Mouse (Mus musculus): ENCODE measurements around the gene Neto2.

Gene Neto2

GRCm38 (mm10) chr8:85603203-85603895, 97.4 kb downstream of the Neto2 start:
- in situ Hi-C loops (cut with MboI, MseI): loop anchor here (5.0 kb wide), 1 partner anchor 64 kb away; no protein-coding TSS in a partner anchor

- in situ Hi-C loops (cut with MboI, MseI): loop anchor here (5.0 kb wide), 1 partner anchor 65 kb away; no protein-coding TSS in a partner anchor
These were observed 98.0 kb downstream of the Neto2 start for GRCm38 (mm10) chr8:85602737-85603136.

GRCm38 (mm10) chr8:85601741-85602140, 99.0 kb downstream of the Neto2 start:
- in situ Hi-C loops (cut with MboI, MseI): loop anchor here (5.0 kb wide), 1 partner anchor 66 kb away; no protein-coding TSS in a partner anchor

GRCm38 (mm10) chr8:85597413-85598191, 103.1 kb downstream of the Neto2 start:
- in situ Hi-C loops (cut with MboI, MseI): no loop called here

GRCm38 (mm10) chr8:85595391-85595790, 105.3 kb downstream of the Neto2 start:
- in situ Hi-C loops (cut with MboI, MseI): no loop called here

GRCm38 (mm10) chr8:85594983-85595382, 105.7 kb downstream of the Neto2 start:
- in situ Hi-C loops (cut with MboI, MseI): no loop called here

GRCm38 (mm10) chr8:85593324-85593723, 107.4 kb downstream of the Neto2 start:
- in situ Hi-C loops (cut with MboI, MseI): no loop called here

- in situ Hi-C loops (cut with MboI, MseI): no loop called here
These were observed 109.2 kb downstream of the Neto2 start for GRCm38 (mm10) chr8:85591532-85591931.

- in situ Hi-C loops (cut with MboI, MseI): no loop called here
These were observed 110.5 kb downstream of the Neto2 start for GRCm38 (mm10) chr8:85590258-85590657.

GRCm38 (mm10) chr8:85588596-85588995, 112.1 kb downstream of the Neto2 start:
- in situ Hi-C loops (cut with MboI, MseI): no loop called here
